Mouse (Mus musculus): ENCODE measurements at regions not wholly inside any gene's neighbourhood (a gene's known extent, or its start where the extent isn't known, plus 50 kb on each side); places are given as distances from the start of the nearest gene placed in this dataset.
A peak's percentile ranks its signal among the peaks of the same experiment; 100 is the strongest.

DNA sequence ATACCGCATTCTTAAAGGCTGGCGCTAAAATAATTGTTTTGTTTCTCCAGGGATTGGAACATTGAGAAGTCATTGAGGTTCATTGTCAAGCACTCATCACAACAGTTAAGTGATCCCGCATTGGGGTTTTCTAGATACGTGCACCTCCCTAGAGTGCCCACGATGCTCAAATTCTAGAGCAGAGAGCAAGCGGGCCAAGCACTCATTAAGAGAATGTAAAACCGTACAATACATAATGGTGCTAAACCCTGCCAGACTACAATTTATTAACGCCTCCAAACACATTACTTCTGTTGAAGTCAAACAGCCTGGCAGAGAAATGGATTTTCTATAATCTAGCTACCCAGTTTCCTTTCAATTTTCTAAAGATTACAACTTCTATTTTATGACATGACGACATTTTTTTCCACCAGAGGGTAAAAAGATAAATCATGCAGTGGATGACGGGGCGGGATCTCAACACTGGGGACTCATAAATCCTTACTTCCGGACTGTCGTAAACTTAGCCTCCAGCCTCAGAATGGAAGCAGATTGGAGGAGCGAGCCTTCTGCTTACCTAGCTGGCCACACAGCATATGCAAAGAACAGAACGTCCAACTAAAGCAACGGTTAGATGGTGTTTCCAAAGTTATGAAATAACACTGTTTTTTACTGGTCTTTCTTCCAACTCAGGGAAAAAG, 482.8 kb downstream of the Rps29 start:
- no peak for DNase-seq

DNA sequence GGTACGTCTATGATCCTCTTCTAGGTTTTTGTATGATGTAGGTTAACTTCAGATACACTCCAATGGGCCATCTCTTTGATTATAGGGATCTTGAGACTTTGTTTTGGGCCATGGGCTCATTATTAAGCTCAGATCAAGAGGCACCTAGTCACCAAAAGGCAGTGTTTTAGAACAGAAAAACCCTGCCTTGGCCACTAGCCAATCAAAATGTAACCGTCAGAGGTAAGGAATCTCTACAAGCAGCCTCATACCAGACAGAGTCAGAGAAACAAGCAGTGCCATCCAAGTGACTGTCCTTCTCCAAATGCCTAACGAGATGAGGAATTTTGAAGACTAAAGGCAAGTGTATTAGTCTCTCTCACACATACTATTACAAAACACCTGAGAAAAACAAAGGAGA, 487.0 kb downstream of the Rps29 start:
- DNase-seq = no peak

DNA sequence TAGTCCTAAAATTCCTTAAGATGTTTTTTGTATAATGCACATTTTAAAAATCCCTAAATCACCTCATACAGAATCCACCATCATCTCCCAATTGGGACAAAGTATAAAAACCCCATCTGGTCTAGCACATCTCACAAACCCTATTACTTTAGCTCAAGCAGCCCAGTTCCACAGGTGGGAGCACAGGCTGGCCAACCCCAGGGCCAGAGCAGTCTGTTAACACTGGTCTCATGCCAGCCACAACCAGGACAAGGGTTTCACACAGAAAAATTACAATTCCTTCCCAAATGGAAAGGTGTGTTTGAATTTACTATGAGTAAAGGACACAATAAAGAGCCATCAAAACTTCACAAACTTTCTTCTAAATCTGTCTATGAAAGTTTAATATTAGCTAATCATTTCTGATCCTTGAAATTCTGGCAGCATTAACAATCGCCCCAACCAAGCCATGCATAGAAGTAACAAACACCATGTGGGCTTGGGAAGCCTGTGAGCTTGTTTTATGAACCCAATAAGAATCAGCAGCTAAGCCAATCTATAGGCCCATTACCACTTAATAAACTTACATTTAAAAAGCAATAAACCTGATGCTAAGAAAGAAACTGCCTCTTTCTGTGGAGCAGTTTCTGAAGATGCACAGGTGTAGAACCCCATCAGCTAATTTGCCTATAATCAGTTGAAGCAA, 512.9 kb downstream of the Rps29 start:
- DNase-seq = no peak

DNA sequence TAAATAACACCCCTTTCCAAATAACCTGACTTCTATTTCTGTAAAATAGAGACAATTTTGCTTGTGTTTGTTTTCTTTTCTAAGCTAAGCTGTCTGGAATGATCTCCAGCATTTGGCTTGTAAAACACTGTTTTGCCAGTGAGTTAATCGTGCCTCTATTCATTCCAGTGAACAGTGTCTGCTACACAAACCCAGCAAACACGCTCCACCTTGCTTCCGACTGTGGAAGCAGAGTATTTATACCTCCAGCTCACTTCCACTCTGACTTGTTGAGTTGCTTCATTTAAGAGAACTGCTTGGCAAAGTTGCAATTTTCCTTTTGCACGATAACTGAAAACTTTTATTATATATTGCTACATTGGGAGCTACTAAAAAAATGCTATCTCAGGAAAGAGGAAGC, 515.3 kb downstream of the Rps29 start:
- no peak for DNase-seq

DNA sequence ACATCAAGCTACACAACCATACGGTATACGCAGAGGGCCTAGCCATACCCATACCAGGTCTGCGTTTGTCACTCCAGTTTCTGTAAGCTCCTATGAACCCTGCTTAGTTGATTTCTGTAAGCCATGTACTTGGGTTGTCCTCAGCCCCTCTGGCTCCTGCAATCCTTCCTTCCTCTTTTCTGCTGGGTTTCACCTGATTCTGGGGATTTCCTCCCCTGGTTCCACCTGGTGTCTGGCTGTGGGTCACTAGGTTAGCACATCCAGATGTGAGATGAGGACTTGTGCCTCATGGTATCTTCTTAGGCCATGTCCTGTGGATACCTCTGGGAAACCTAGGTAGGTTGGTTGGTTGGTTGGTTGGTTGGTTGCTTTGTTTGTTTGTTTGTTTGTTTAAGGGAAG, 526.5 kb downstream of the Rps29 start:
- no peak for DNase-seq

DNA sequence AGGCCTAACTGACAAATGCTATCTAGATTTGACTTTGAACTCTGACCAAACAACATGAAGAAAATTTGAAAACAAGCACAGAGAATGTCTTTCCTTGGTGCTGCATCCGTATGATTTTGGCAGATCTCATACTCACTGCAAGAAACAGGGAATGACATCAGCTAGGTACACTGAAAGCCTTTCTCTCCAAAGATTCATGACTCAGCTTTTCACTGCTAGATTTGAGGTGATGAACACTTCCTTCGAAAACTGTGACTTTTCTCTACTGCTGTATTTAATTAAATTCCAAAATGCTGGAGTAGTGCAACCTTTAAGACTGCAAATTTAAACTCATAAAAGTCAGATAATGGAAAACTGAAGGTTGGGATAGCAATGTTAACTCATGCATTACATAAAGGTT, 540.6 kb downstream of the Rps29 start:
- DNase-seq = no peak

DNA sequence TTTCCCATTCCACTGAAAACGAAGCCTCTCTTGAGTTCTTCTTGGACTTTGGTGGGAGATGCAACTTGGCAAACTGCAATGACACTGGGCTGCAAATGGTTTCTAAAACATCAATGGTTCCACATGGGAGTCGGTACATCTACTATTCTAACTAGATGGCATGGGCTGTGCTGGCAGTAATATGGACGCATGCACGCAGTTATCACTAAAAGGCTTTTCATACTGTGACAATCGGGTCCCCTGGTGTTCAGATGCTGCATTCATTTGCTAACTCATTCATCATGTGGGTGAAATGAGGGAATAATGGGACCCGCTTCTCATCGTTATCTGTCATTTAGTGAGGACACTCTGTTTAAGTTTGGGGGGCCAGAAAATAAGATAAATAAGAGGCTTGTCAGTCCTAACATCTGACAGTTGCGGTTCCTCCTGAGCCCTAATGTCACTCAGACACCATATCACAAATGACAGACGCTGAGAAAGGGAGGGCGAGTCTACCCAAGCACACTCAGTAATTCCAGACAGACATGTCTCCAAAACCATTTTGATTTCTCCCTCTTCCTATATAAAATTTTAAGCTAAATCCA, 553.5 kb downstream of the Rps29 start:
- DNase-seq = no peak

DNA sequence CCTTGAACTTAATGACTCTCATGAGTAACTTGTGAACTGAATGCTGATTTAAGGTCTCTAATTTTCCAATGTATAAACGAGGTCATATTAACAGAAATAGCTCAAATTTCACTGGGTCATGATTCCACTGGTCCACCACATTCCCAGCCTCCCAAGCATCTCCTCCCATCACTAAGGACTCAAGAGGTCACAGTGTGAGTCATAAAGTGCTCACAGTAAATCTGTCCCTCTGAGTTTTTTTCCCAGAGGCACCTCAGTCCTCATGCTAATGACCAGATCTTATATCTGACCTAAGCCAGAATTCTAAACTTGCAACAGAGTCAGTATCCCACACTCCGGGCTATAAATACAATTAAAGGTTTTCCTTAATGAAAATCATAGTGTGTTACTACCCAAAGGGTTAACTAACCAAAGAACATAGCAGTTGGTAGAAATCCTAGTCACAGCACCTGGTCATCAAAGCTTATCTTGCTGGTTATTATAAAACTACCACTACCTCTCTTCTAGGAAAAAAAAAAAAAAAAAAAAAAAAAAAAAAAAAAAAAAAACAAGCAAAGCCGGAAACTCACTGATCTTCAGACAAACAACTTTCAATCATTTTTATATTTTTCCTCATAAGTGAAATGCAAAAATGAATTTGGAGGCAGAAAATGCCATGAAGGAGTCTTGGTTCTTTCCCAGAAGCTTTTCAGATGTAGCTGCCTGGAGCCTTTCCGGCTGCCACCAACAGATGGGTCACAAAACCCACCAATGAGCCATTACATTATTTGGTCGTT, 554.3 kb downstream of the Rps29 start:
- no peak for DNase-seq

DNA sequence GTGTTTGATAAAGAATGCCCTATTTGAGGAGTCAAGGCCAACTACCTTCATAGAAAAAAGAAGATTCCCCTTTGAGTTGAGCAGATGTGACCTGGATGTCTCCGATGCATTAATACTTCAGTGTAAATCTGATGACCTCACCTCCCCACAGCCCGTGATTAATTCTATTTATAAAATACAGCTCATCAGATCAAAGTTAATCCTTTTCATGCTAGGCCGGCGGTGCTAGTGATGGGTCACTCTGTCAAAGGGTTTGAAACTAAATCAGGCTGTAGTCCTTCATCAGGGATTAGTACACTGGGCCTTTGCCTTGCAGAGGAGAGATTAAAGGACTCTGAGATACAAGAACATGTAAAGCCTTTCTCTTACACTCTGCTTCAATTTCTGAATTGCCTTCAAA, 556.3 kb downstream of the Rps29 start:
- no peak for DNase-seq

DNA sequence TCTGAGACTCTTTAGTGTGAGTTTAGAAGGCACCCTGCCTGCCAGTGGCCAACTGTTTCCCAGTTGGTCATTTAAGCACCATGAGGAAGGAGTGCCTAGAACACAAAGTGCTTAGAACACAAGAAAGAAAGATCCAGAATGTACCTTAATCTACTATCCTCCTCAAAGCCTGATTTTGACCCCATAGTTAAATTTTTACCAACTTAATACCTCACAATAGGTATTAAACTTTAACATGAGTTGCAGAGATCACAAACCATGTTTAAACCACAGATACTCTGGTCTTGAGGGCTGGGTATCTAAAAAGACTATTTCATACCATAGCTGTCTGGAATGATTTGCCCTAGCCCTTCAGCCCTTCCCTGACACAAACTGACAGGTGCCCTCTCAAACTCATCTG, 557.6 kb downstream of the Rps29 start:
- DNase-seq = no peak

DNA sequence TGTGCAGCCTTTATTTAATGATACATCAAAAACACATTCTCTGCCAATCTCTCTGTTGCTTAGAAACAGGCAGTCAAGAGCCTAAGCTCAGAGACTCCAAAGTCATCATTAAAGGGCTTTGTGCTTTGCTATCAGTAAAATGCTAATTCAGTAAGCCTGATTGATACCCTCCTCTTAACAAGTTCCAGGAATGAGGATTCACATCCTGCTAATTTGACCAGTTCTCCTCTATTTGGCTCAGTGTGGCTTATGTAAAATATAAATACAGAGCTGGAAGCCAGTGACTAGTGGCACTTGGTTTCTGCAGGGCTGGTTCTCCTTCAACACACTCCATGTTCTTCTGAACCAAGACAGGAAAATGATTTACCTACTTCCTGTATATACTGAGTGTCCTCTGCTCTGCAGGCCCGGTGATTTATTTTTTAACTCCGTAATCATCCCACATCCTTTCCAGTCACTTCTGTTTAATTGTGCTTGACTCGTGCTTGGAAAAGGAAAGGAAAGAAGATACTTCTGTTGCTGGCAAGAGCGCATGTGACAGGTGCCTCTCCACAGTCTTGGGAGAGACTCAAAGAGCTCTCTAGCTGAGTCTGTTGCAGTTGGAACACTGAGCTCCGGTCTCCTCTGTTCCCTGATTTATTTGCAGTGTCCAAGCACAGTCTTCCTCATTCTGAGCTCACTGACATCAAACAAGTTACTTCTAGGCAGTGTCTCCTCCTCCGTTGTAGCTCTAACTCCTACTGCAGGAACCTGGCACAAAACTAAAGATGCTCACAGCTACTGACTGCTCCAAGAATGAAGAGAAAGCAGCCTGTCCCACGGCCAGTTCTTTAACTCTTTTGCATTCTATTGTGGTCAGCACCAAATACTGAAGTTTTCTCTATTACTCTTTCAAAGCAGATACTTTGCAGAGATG, 559.0 kb downstream of the Rps29 start:
- no peak for DNase-seq

DNA sequence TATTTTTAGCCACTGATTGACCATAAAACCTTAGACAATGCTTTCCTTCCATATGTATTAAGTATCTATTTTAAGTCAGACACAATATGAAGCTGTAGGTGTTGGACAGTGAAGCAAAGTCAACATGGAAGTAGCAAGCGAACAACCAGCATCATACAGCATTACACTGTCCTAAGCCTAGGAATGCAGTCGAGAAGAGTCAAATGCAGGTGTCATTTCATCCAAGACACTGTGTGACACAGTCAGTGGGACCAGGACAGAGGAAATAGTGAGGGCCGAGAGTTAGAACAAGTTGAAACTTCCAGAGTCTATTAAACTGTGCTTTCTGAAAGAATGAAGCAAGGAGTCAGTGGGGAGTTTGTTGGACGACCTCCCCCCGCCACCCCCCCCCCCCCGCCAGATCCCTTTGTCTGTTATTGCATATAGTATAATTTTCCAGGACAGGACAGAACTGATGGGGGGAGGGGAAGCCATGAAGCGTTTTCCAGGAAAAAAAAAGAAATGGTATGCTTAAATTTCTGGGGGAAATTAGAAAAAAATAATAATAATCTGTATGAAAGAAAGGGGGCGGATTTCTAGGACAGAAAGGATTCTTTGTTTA, 559.9 kb downstream of the Rps29 start:
- DNase-seq = no peak

DNA sequence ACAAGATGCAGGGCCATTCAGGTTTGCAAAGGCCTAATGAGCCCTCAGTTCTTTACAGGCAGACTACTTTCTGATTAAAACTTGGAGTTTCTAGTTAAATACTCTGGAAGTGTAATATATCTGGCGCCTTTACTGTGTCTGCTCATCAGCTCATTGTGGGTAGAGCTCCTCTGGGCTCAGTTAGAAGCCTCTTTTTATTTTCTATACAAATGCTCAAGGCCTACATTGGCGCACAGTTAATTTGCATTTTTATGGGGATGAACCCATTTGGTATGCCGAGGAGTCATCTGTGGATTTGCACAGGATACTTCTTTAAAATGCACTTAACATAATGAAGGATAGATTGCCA, 573.5 kb downstream of the Rps29 start:
- no peak for DNase-seq

DNA sequence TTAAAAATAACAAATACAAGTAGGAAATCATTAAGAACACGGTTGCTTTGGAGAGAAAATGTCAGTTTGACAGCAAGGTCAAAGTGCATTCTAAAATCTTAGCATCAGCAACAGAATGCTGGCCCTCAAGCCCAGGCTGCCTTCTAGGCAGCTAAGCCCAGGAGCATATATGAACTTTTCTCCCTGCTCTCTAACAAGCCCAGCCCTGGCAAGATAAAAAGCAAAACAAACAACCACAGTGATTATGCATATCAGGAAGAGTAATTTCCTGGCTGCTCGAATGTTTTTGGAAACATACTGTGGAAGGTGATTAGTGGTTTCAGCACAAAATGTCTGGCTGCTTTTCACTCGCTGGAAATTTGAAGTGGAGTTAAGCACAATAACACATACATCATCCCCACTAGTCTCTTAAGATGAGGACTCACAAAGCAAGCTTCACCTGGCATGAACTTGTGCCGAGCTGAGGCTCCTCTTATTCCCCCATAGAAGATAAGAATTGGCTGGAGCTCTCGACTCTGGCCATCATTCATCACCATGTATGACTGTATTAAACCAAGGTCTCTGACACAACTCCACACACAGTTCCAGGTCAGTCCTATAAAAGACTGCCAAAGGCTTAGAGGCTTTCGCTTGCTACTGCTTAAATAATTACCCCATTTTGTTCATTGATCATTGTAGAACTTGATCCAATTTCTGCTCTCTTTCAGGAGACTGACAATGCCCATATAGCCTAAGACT, 574.0 kb downstream of the Rps29 start:
- no peak for DNase-seq

DNA sequence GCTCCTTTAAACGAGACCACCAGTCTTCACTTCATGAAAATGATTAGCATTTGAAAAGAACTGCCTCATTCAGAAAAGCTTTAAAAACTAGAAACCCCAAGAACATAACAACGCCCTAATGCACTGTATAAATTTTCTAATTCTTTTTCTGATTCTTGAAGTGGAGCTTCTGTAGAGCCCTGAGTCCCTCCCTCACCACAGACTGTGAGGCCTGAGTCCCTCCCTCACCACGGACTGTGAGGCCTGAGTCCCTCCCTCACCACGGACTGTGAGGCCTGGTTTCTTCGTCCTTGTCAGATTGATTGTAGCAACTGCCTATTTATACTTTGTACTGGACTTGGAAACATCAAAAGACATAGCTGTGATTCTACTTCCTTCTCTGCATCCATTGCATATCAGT, 579.1 kb downstream of the Rps29 start:
- DNase-seq = no peak

DNA sequence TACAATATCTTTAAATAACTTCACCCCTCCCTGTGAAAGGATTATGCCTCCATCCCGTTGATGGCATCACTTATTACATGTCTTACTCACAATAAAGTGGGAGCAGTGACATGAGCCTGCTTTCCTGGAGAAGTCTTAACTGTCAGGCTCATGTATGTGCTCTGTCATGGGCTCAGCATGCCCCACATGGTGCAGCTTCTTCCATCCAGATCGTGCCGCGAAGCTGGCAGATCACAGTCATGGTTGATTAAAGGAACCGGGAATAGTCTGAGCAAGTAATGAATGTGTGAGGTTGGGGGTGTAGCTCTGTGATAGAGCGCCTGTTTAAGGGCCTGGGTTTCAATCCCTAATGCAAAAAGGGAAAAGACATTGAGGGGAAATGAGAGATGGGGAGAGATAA, 581.5 kb downstream of the Rps29 start:
- DNase-seq = no peak

DNA sequence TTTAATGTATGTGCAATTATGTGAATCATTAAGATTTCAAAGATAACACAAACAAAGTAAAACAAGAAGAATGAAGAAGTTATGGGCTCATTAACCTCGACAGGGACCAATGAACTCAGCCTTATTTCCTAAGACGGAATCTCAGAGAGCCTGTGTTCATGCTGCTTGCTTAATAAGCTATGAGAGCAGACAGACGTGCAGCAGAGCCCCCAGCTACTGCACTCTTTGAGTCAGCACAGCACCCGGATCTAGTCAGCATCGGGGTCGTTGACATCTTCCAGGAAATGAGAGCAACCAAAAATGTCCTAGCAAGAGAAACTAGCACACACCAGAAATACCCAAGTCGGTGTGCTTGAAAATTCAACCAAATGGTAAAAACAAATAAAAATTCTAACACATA, 582.1 kb downstream of the Rps29 start:
- no peak for DNase-seq

DNA sequence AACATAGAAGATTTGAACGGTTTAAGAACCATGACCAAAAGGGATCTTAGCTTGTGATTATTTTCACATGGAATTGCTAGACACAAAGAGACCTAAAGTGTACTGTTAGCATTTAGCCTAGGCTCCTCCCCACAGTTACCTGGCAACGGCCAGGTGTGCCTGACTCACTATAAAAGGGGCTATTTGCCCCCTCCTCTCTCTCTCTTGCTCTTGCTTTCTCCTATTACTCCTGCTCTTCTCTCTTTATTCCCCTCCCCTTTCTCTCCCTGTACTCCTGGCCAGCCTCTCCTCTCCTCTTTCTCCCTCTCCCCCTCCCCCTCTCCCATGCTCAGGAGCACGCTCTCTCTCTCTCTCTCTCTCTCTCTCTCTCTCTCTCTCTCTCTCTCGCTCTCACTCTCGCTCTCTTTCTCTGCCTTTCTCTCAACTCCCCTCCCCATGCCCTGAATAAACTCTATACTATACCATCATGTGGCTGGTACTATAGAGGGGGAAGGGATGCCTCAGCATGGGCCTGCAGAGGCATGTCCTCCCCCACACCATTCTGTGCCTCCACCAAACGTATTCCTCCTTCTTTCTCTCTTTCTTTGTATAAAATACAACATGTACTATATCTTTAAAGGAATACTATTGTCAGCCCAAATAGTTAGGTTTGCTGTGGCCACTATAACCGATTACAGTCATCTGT, 603.9 kb downstream of the Rps29 start:
- no peak for DNase-seq

DNA sequence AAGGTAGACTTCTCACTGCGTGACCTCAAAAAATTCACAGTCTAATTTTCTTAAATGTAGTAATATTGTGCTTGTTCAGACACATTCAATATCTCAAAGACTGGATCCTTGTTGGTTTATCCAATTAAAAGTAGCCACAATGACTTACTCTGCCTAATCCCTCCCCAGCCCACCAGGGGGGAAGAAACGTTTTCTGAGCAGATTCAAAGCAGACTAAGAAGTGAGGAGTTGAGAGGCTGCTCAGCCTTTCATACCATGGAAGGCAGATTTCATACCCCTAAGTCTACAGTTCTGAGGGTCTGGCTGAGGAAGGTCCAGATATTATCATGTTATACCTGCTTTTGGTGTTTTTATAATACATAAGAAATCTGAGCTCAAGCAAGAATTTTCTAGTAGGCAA, 604.7 kb downstream of the Rps29 start:
- DNase-seq = no peak

DNA sequence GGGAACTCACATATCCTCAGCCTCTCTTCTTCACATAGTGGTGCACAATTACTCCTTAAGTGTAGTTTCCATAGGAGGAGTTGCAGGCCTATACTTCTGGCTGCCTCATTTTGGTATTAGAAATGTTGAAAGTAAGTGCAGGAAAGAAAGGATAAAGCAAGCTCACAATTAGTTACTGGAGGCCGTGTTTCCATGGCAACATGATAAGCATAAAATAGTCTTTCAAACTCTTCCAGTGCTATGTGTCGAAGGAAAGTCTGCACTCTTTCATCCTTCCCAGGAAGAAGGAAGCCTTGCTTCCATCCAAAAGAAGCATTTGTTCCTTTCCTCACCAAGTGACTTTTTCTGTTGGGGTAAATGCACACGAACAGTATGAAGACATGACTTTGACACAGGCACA, 617.2 kb downstream of the Rps29 start:
- DNase-seq = no peak

DNA sequence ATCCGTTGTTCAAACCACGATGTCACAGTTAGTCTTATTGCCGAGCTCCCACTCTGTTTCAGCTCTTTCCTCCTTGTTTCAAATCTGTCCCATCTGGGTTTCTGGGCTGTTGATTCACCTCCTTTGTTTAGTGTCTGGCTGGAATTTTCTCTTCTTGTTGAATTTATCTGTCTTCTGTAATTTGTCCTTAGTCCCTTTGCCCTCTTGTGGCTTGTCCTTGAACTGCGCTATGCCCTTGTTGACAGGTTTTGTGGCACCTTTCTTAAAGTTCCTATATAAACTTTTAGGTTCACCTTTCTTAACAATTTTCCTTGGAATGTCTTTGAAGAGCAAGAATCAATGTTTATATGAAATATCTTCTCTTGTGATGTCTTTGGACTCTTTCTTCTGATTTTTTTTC, 658.2 kb downstream of the Rps29 start:
- DNase-seq = peak; percentile 7

Measured in kidney, adult 18-20 months (tissue).